Mouse (Mus musculus) kidney, adult 2 months (tissue): Measurements from ENCODE around the gene Ppp1r1c. TPM values are rescaled to one million over a fixed set of nuclear protein-coding genes. Genes with fewer than 3 reads are reported as not detected.

Source experiments
- DNase-seq: peaks from one replicate; pipeline ENCODE4 v3.0.0; 2021
- H3K27ac ChIP-seq: fragments of 200-500 bp; 2 replicates; pipeline ENCODE4 v1.5.1; 2012; ENCODE audit warnings: low read depth, low read length, control low read depth, inconsistent platforms; ENCODE audit not compliant: insufficient read depth
- H3K27me3 ChIP-seq: fragments of 200-500 bp; replicated peaks from 2 replicates; pipeline ENCODE4 v1.6.1; 2012; ENCODE audit warnings: mild to moderate bottlenecking, moderate library complexity, low read length, inconsistent platforms; ENCODE audit not compliant: control insufficient read depth, insufficient read depth
- H3K36me3 ChIP-seq: fragments of 200-500 bp; 2 replicates; pipeline ENCODE4 v1.6.1; 2012; ENCODE audit warnings: mild to moderate bottlenecking, moderate library complexity, low read length, inconsistent platforms; ENCODE audit not compliant: control insufficient read depth, insufficient read depth
- H3K4me1 ChIP-seq: fragments of 200-500 bp; 2 replicates; pipeline ENCODE4 v1.6.1; 2011; ENCODE audit warnings: low read length; ENCODE audit not compliant: control insufficient read depth, insufficient read depth
- H3K4me3 ChIP-seq: fragments of 200-500 bp; 2 replicates; pipeline ENCODE4 v1.5.1; 2011; ENCODE audit warnings: mild to moderate bottlenecking, low read depth, low read length, control low read depth; ENCODE audit not compliant: insufficient read depth
- CTCF ChIP-seq: fragments of 200-500 bp; conservative IDR thresholded peaks from 2 replicates; pipeline ENCODE4 v1.5.1; 2011; ENCODE audit warnings: low read depth, mild to moderate bottlenecking, control low read depth, low read length, moderate library complexity, mixed read lengths; ENCODE audit not compliant: insufficient read depth, insufficient read length
- POLR2A ChIP-seq: fragments of 200-500 bp; IDR thresholded peaks from one replicate; pipeline ENCODE4 v1.6.1; 2011; ENCODE audit warnings: low read depth, low read length, control low read depth
- WGBS: fragments of 180-500 bp; shearing (Covaris S2); methylation state at CpG from one replicate; pipeline ENCODE4 v1.1.7; 2018; 5-methylcytosine and 5-hydroxymethylcytosine counted together
- polyA plus RNA-seq: library from polyadenylated mRNA; depleted of rRNA; stranded (reverse); fragments of >200 nt; gene quantifications from 2 replicates; pipeline ENCODE4 v1.2.3, GENCODE M21; 2012; rRNA removed

The Ppp1r1c gene
- polyA plus RNA-seq, 1 experiment, result not detected

- TF ChIP-seq CTCF (peak; percentile 57), POLR2A (no peak)
- Histone ChIP-seq H3K27ac (no peak overlapping the region), H3K4me1 (no peaks in the 10 kb centered on the region), H3K36me3 (no peaks in the 10 kb centered on the region), H3K4me3 (no peak overlapping the region), H3K27me3 (no peaks in the 10 kb centered on the region)
- DNase-seq, result peak; percentile 53
- 43% methylated on average over 9 of the region's 9 CpGs for WGBS
These were observed 157.9 kb downstream of the Ppp1r1c start for GRCm38 (mm10) chr2:79865275-79865999.

Other genes with a start within 250 kb of the Ppp1r1c start
- 17.0 and 22.8 TPM in 2 replicates for gene Itprid2, start 72.4 kb upstream of the Ppp1r1c start, polyA plus RNA-seq